Mouse (Mus musculus): Measurements from ENCODE around the gene Cstf1. TPM values are rescaled to one million over a fixed set of nuclear protein-coding genes. Genes with fewer than 3 reads are reported as not detected.

Cstf1 gene
- polyA plus RNA-seq, 1 experiment from 2014 or later: 19.4 TPM

GRCm38 (mm10) chr2:172394052-172394392 is 23.5 kb downstream of the Cstf1 start:
- H3K27ac ChIP-seq (ENCODE audit: low read length): peak overlapping the region; percentile 16
- H3K9ac ChIP-seq (replicated peaks; ENCODE audit: low read depth): no peak overlapping the region
- no peaks in the 10 kb centered on the region for H3K36me3 ChIP-seq (ENCODE audit: insufficient read depth, low read length)
- 43% methylated on average over 2 of the region's 2 CpGs for WGBS
- no peaks in the 10 kb centered on the region for H3K9me3 ChIP-seq (ENCODE audit: low read length)
- no peaks in the 10 kb centered on the region for H3K27me3 ChIP-seq (replicated peaks; ENCODE audit: insufficient read depth, low read length)
- ATAC-seq (no peak), DNase-seq (ENCODE audit: low spot score) (no peak)
- peaks cover 3% of the 10 kb centered on the region; the same call in 1 of the 2 replicates for H3K4me1 ChIP-seq (ENCODE audit: insufficient read depth, low read depth, low read length)
- H3K4me2 ChIP-seq (replicated peaks; ENCODE audit: low read depth, low read length): peak overlapping the region; percentile 36
- peak overlapping the region; percentile 25; the same call in 1 of the 2 replicates for H3K4me3 ChIP-seq (ENCODE audit: low read depth, low read length)
- TF ChIP-seq CTCF (IDR thresholded peaks at IDR 0.05) (no peak), EP300 (IDR thresholded peaks at IDR 0.05) (no peak)

GRCm38 (mm10) chr2:172394671-172395070 is 24.2 kb downstream of the Cstf1 start:
- no peaks in the 10 kb centered on the region for H3K9me3 ChIP-seq (ENCODE audit: low read length)
- no peaks in the 10 kb centered on the region for H3K36me3 ChIP-seq (ENCODE audit: insufficient read depth, low read length)
- no peak overlapping the region for H3K9ac ChIP-seq (replicated peaks; ENCODE audit: low read depth)
- peak overlapping the region; percentile 36 for H3K4me2 ChIP-seq (replicated peaks; ENCODE audit: low read depth, low read length)
- peak overlapping the region; percentile 25 for H3K4me3 ChIP-seq (ENCODE audit: low read depth, low read length)
- H3K4me1 ChIP-seq (ENCODE audit: insufficient read depth, low read depth, low read length): peaks cover 3% of the 10 kb centered on the region; the same call in 1 of the 2 replicates
- DNase-seq (ENCODE audit: low spot score) (no peak), ATAC-seq (no peak)
- WGBS: 69% methylated on average over 4 of the region's 4 CpGs
- no peaks in the 10 kb centered on the region for H3K27me3 ChIP-seq (replicated peaks; ENCODE audit: insufficient read depth, low read length)
- TF ChIP-seq EP300 (IDR thresholded peaks at IDR 0.05) (no peak), CTCF (IDR thresholded peaks at IDR 0.05) (no peak)
- peak overlapping the region; percentile 16; the same call in 1 of the 2 replicates for H3K27ac ChIP-seq (ENCODE audit: low read length)

GRCm38 (mm10) chr2:172395961-172396360 is 25.5 kb downstream of the Cstf1 start:
- H3K36me3 ChIP-seq (ENCODE audit: insufficient read depth, low read length): no peaks in the 10 kb centered on the region
- H3K27ac ChIP-seq (ENCODE audit: low read length): no peak overlapping the region
- WGBS: 42% methylated on average over 8 of the region's 9 CpGs
- H3K9ac ChIP-seq (replicated peaks; ENCODE audit: low read depth): no peak overlapping the region; the same call in 1 of the 2 replicates
- peak overlapping the region; percentile 36; the same call in 1 of the 2 replicates for H3K4me2 ChIP-seq (replicated peaks; ENCODE audit: low read depth, low read length)
- H3K4me3 ChIP-seq (ENCODE audit: low read depth, low read length): no peak overlapping the region
- no peaks in the 10 kb centered on the region for H3K27me3 ChIP-seq (replicated peaks; ENCODE audit: insufficient read depth, low read length)
- ATAC-seq: no peak
- peaks cover 6% of the 10 kb centered on the region; the same call in 1 of the 2 replicates for H3K4me1 ChIP-seq (ENCODE audit: insufficient read depth, low read depth, low read length)
- H3K9me3 ChIP-seq (ENCODE audit: low read length): no peaks in the 10 kb centered on the region
- no peak for DNase-seq (ENCODE audit: low spot score)
- TF ChIP-seq EP300 (IDR thresholded peaks at IDR 0.05) (no peak), CTCF (IDR thresholded peaks at IDR 0.05) (no peak)

- H3K4me2 ChIP-seq (replicated peaks; ENCODE audit: low read depth, low read length): no peak overlapping the region
- ATAC-seq: peak; percentile 32
- no peak for TF ChIP-seq CTCF (IDR thresholded peaks at IDR 0.05)
- no peak for TF ChIP-seq EP300 (IDR thresholded peaks at IDR 0.05)
- H3K9ac ChIP-seq (replicated peaks; ENCODE audit: low read depth): no peak overlapping the region
- H3K9me3 ChIP-seq (ENCODE audit: low read length): no peaks in the 10 kb centered on the region
- H3K36me3 ChIP-seq (ENCODE audit: insufficient read depth, low read length): no peaks in the 10 kb centered on the region
- WGBS: 16% methylated on average over 9 of the region's 9 CpGs
- H3K4me3 ChIP-seq (ENCODE audit: low read depth, low read length): no peak overlapping the region
- H3K4me1 ChIP-seq (ENCODE audit: insufficient read depth, low read depth, low read length): peaks cover 8% of the 10 kb centered on the region; the same call in 1 of the 2 replicates
- no peak overlapping the region for H3K27ac ChIP-seq (ENCODE audit: low read length)
- peak; percentile 56 for DNase-seq (ENCODE audit: low spot score)
- no peaks in the 10 kb centered on the region for H3K27me3 ChIP-seq (replicated peaks; ENCODE audit: insufficient read depth, low read length)
Measured at GRCm38 (mm10) chr2:172399901-172400300, 29.4 kb downstream of the Cstf1 start.

- DNase-seq (ENCODE audit: low spot score): peak; percentile 70
- H3K36me3 ChIP-seq (ENCODE audit: insufficient read depth, low read length): no peaks in the 10 kb centered on the region
- 53% methylated on average over 13 of the region's 13 CpGs for WGBS
- no peak for TF ChIP-seq EP300 (IDR thresholded peaks at IDR 0.05)
- no peak for TF ChIP-seq CTCF (IDR thresholded peaks at IDR 0.05)
- no peaks in the 10 kb centered on the region for H3K9me3 ChIP-seq (ENCODE audit: low read length)
- no peak overlapping the region for H3K27ac ChIP-seq (ENCODE audit: low read length)
- no peak overlapping the region for H3K9ac ChIP-seq (replicated peaks; ENCODE audit: low read depth)
- no peak overlapping the region for H3K4me2 ChIP-seq (replicated peaks; ENCODE audit: low read depth, low read length)
- no peaks in the 10 kb centered on the region for H3K27me3 ChIP-seq (replicated peaks; ENCODE audit: insufficient read depth, low read length)
- H3K4me1 ChIP-seq (ENCODE audit: insufficient read depth, low read depth, low read length): peaks cover 8% of the 10 kb centered on the region; the same call in 1 of the 2 replicates
- H3K4me3 ChIP-seq (ENCODE audit: low read depth, low read length): no peak overlapping the region
- ATAC-seq: peak; percentile 34
Measured at GRCm38 (mm10) chr2:172401116-172401825, 30.8 kb downstream of the Cstf1 start.

GRCm38 (mm10) chr2:172404239-172404638 is 33.8 kb downstream of the Cstf1 start:
- no peak overlapping the region for H3K4me2 ChIP-seq (replicated peaks; ENCODE audit: low read depth, low read length)
- 57% methylated on average over 7 of the region's 7 CpGs for WGBS
- H3K4me1 ChIP-seq (ENCODE audit: insufficient read depth, low read depth, low read length): peaks cover 8% of the 10 kb centered on the region; the same call in 1 of the 2 replicates
- no peak overlapping the region for H3K27ac ChIP-seq (ENCODE audit: low read length)
- no peaks in the 10 kb centered on the region for H3K36me3 ChIP-seq (ENCODE audit: insufficient read depth, low read length)
- H3K4me3 ChIP-seq (ENCODE audit: low read depth, low read length): no peak overlapping the region
- TF ChIP-seq EP300 (IDR thresholded peaks at IDR 0.05): no peak
- no peak for TF ChIP-seq CTCF (IDR thresholded peaks at IDR 0.05)
- ATAC-seq (no peak), DNase-seq (ENCODE audit: low spot score) (no peak)
- no peaks in the 10 kb centered on the region for H3K9me3 ChIP-seq (ENCODE audit: low read length)
- no peaks in the 10 kb centered on the region for H3K27me3 ChIP-seq (replicated peaks; ENCODE audit: insufficient read depth, low read length)
- no peak overlapping the region for H3K9ac ChIP-seq (replicated peaks; ENCODE audit: low read depth)
